Mouse (Mus musculus): Measurements from ENCODE around the gene Tax1bp1. TPM values are rescaled to one million over a fixed set of nuclear protein-coding genes. Genes with fewer than 3 reads are reported as not detected.

Gene Tax1bp1
- polyA plus RNA-seq, 1 experiment from 2014 or later = 131 TPM

- Histone ChIP-seq H3K36me3 (ENCODE audit: control insufficient read depth, insufficient read depth, low read length) (no peaks in the 10 kb centered on the region), H3K4me1 (ENCODE audit: control insufficient read depth, insufficient read depth, low read length) (peaks cover 4% of the 10 kb centered on the region), H3K9me3 (ENCODE audit: control insufficient read depth, low read depth, low read length) (no peaks in the 10 kb centered on the region), H3K4me2 (replicated peaks; ENCODE audit: low read depth, low read length) (peak overlapping the region; percentile 54), H3K4me3 (ENCODE audit: low read depth, low read length) (peak overlapping the region; percentile 99), H3K27ac (ENCODE audit: low read length) (peak overlapping the region; percentile 87), H3K9ac (replicated peaks; ENCODE audit: low read depth, low read length) (peak overlapping the region; percentile 78), H3K27me3 (ENCODE audit: control insufficient read depth, insufficient read depth, low read length) (no peaks in the 10 kb centered on the region)
- under 1% methylated on average over 52 of the region's 52 CpGs for WGBS
- peak; percentile 78; the same call in 1 of the 2 replicates for ATAC-seq (ENCODE audit: insufficient number of reproducible peaks, insufficient read depth, low FRiP score, low read depth)
Measured at GRCm38 (mm10) chr6:52713897-52714509, 474 bp downstream of the Tax1bp1 start.

- Histone ChIP-seq H3K9ac (replicated peaks; ENCODE audit: low read depth, low read length) (no peak overlapping the region), H3K27me3 (ENCODE audit: control insufficient read depth, insufficient read depth, low read length) (no peaks in the 10 kb centered on the region), H3K4me2 (replicated peaks; ENCODE audit: low read depth, low read length) (no peak overlapping the region), H3K27ac (ENCODE audit: low read length) (no peak overlapping the region), H3K4me3 (ENCODE audit: low read depth, low read length) (no peak overlapping the region), H3K36me3 (ENCODE audit: control insufficient read depth, insufficient read depth, low read length) (no peaks in the 10 kb centered on the region; the same call in 1 of the 2 replicates), H3K4me1 (ENCODE audit: control insufficient read depth, insufficient read depth, low read length) (peaks cover 4% of the 10 kb centered on the region), H3K9me3 (ENCODE audit: control insufficient read depth, low read depth, low read length) (no peaks in the 10 kb centered on the region)
- 77% methylated on average over 5 of the region's 5 CpGs for WGBS
- no peak for ATAC-seq (ENCODE audit: insufficient number of reproducible peaks, insufficient read depth, low FRiP score, low read depth)
Measured at GRCm38 (mm10) chr6:52717493-52718192, 4.1 kb downstream of the Tax1bp1 start.

- Histone ChIP-seq H3K27ac (ENCODE audit: low read length) (no peak overlapping the region), H3K27me3 (ENCODE audit: control insufficient read depth, insufficient read depth, low read length) (no peaks in the 10 kb centered on the region), H3K36me3 (ENCODE audit: control insufficient read depth, insufficient read depth, low read length) (peaks cover 20% of the 10 kb centered on the region), H3K9ac (replicated peaks; ENCODE audit: low read depth, low read length) (no peak overlapping the region), H3K4me3 (ENCODE audit: low read depth, low read length) (no peak overlapping the region), H3K4me1 (ENCODE audit: control insufficient read depth, insufficient read depth, low read length) (no peaks in the 10 kb centered on the region), H3K4me2 (replicated peaks; ENCODE audit: low read depth, low read length) (no peak overlapping the region), H3K9me3 (ENCODE audit: control insufficient read depth, low read depth, low read length) (no peaks in the 10 kb centered on the region)
- no peak for ATAC-seq (ENCODE audit: insufficient number of reproducible peaks, insufficient read depth, low FRiP score, low read depth)
- 58% methylated on average over 8 of the region's 8 CpGs for WGBS
Measured at GRCm38 (mm10) chr6:52724805-52725439, 11.4 kb downstream of the Tax1bp1 start.

- 73% methylated on average over 4 of the region's 4 CpGs for WGBS
- H3K4me1 ChIP-seq (ENCODE audit: control insufficient read depth, insufficient read depth, low read length) = no peaks in the 10 kb centered on the region
- H3K9ac ChIP-seq (replicated peaks; ENCODE audit: low read depth, low read length) = no peak overlapping the region
- no peaks in the 10 kb centered on the region for H3K9me3 ChIP-seq (ENCODE audit: control insufficient read depth, low read depth, low read length)
- no peak overlapping the region for H3K27ac ChIP-seq (ENCODE audit: low read length)
- H3K4me3 ChIP-seq (ENCODE audit: low read depth, low read length) = no peak overlapping the region
- H3K4me2 ChIP-seq (replicated peaks; ENCODE audit: low read depth, low read length) = no peak overlapping the region
- H3K36me3 ChIP-seq (ENCODE audit: control insufficient read depth, insufficient read depth, low read length) = peaks cover 25% of the 10 kb centered on the region
- no peaks in the 10 kb centered on the region for H3K27me3 ChIP-seq (ENCODE audit: control insufficient read depth, insufficient read depth, low read length)
- no peak for ATAC-seq (ENCODE audit: insufficient number of reproducible peaks, insufficient read depth, low FRiP score, low read depth)
Measured at GRCm38 (mm10) chr6:52730338-52730737, 16.8 kb downstream of the Tax1bp1 start.

GRCm38 (mm10) chr6:52734630-52735029, 21.1 kb downstream of the Tax1bp1 start:
- Histone ChIP-seq H3K4me2 (replicated peaks; ENCODE audit: low read depth, low read length) (no peak overlapping the region), H3K36me3 (ENCODE audit: control insufficient read depth, insufficient read depth, low read length) (peaks cover 22% of the 10 kb centered on the region)
- 86% methylated on average over 2 of the region's 2 CpGs for WGBS

GRCm38 (mm10) chr6:52752832-52753231, 39.3 kb downstream of the Tax1bp1 start:
- WGBS = 92% methylated on average over 5 of the region's 5 CpGs
- H3K27ac ChIP-seq (ENCODE audit: low read length) = no peak overlapping the region
- no peaks in the 10 kb centered on the region for H3K27me3 ChIP-seq (ENCODE audit: control insufficient read depth, insufficient read depth, low read length)
- H3K4me1 ChIP-seq (ENCODE audit: control insufficient read depth, insufficient read depth, low read length) = no peaks in the 10 kb centered on the region
- ATAC-seq (ENCODE audit: insufficient number of reproducible peaks, insufficient read depth, low FRiP score, low read depth) = no peak
- no peak overlapping the region for H3K9ac ChIP-seq (replicated peaks; ENCODE audit: low read depth, low read length)
- no peaks in the 10 kb centered on the region for H3K9me3 ChIP-seq (ENCODE audit: control insufficient read depth, low read depth, low read length)
- H3K4me3 ChIP-seq (ENCODE audit: low read depth, low read length) = no peak overlapping the region
- no peak overlapping the region for H3K4me2 ChIP-seq (replicated peaks; ENCODE audit: low read depth, low read length)
- H3K36me3 ChIP-seq (ENCODE audit: control insufficient read depth, insufficient read depth, low read length) = peaks cover 27% of the 10 kb centered on the region

More at GRCm38 (mm10) chr6:52734630-52735029, 21.1 kb downstream of the Tax1bp1 start:
- Histone ChIP-seq H3K4me1 (ENCODE audit: control insufficient read depth, insufficient read depth, low read length) (no peaks in the 10 kb centered on the region), H3K9me3 (ENCODE audit: control insufficient read depth, low read depth, low read length) (no peaks in the 10 kb centered on the region), H3K27ac (ENCODE audit: low read length) (no peak overlapping the region), H3K4me3 (ENCODE audit: low read depth, low read length) (no peak overlapping the region), H3K27me3 (ENCODE audit: control insufficient read depth, insufficient read depth, low read length) (no peaks in the 10 kb centered on the region), H3K9ac (replicated peaks; ENCODE audit: low read depth, low read length) (no peak overlapping the region)
- no peak for ATAC-seq (ENCODE audit: insufficient number of reproducible peaks, insufficient read depth, low FRiP score, low read depth)

GRCm38 (mm10) chr6:52765206-52765605, 51.7 kb downstream of the Tax1bp1 start:
- Histone ChIP-seq H3K36me3 (ENCODE audit: control insufficient read depth, insufficient read depth, low read length) (peaks cover 24% of the 10 kb centered on the region), H3K4me3 (ENCODE audit: low read depth, low read length) (no peak overlapping the region), H3K9me3 (ENCODE audit: control insufficient read depth, low read depth, low read length) (no peaks in the 10 kb centered on the region), H3K4me1 (ENCODE audit: control insufficient read depth, insufficient read depth, low read length) (no peaks in the 10 kb centered on the region), H3K4me2 (replicated peaks; ENCODE audit: low read depth, low read length) (no peak overlapping the region), H3K9ac (replicated peaks; ENCODE audit: low read depth, low read length) (no peak overlapping the region), H3K27me3 (ENCODE audit: control insufficient read depth, insufficient read depth, low read length) (no peaks in the 10 kb centered on the region), H3K27ac (ENCODE audit: low read length) (no peak overlapping the region)
- 72% methylated on average over 7 of the region's 7 CpGs for WGBS
- no peak for ATAC-seq (ENCODE audit: insufficient number of reproducible peaks, insufficient read depth, low FRiP score, low read depth)

- Histone ChIP-seq H3K36me3 (ENCODE audit: control insufficient read depth, insufficient read depth, low read length) (peaks cover 18% of the 10 kb centered on the region), H3K4me1 (ENCODE audit: control insufficient read depth, insufficient read depth, low read length) (no peaks in the 10 kb centered on the region), H3K4me2 (replicated peaks; ENCODE audit: low read depth, low read length) (no peak overlapping the region), H3K9me3 (ENCODE audit: control insufficient read depth, low read depth, low read length) (no peaks in the 10 kb centered on the region), H3K27ac (ENCODE audit: low read length) (no peak overlapping the region), H3K9ac (replicated peaks; ENCODE audit: low read depth, low read length) (no peak overlapping the region), H3K4me3 (ENCODE audit: low read depth, low read length) (no peak overlapping the region), H3K27me3 (ENCODE audit: control insufficient read depth, insufficient read depth, low read length) (no peaks in the 10 kb centered on the region)
- WGBS = 26% methylated on average over 1 of the region's 1 CpGs
- ATAC-seq (ENCODE audit: insufficient number of reproducible peaks, insufficient read depth, low FRiP score, low read depth) = no peak
Measured at GRCm38 (mm10) chr6:52770789-52771188, 57.3 kb downstream of the Tax1bp1 start.

Measured in stomach, embryonic 14.5 days (tissue).